ENCODE assay signal across 8 mouse cellular contexts in genomic region chr11:101070189-101070527, GRCm38 (mm10). TPM values are rescaled to one million over a fixed set of nuclear protein-coding genes. Genes with fewer than 3 reads are reported as not detected.
A peak's percentile ranks its signal among the peaks of the same experiment; 100 is the strongest.
DNase-seq lines count a peak whose midpoint lies in the region; ATAC-seq and TF ChIP-seq lines count a peak whose summit lies in the region.

No protein-coding gene starts in this region.

- H3K36me3 ChIP-seq in heart, embryonic 11.5 days (ENCODE audit: control insufficient read depth, insufficient read depth, low read length) = no peaks in the 10 kb centered on the region
- H3K36me3 ChIP-seq in ES-Bruce4 (ENCODE audit: control insufficient read depth, insufficient read depth, low read length, poor library complexity, severe bottlenecking) = no peaks in the 10 kb centered on the region
- no peaks in the 10 kb centered on the region for H3K36me3 ChIP-seq in forebrain, embryonic 16.5 days (ENCODE audit: control insufficient read depth, insufficient read depth)
- H3K36me3 ChIP-seq in macrophage (ENCODE audit: inconsistent target) = peaks cover 34% of the 10 kb centered on the region; the same call in 1 of the 2 replicates

- no peak for TF ChIP-seq POLR2A in ES-Bruce4 (IDR thresholded peaks at IDR 0.05; ENCODE audit: insufficient read depth, low read length)

- H3K9me3 ChIP-seq in heart, embryonic 11.5 days (replicated peaks; ENCODE audit: control insufficient read depth, low read length) = no peaks in the 10 kb centered on the region
- no peaks in the 10 kb centered on the region for H3K9me3 ChIP-seq in ES-Bruce4 (replicated peaks; ENCODE audit: control insufficient read depth, insufficient read depth, low read length, poor library complexity, severe bottlenecking)
- no peaks in the 10 kb centered on the region for H3K9me3 ChIP-seq in forebrain, embryonic 16.5 days (ENCODE audit: control insufficient read depth, low read length)

- WGBS in heart, embryonic 11.5 days (ENCODE audit: insufficient replicate concordance) = 1% methylated on average over 35 of the region's 36 CpGs
- WGBS in forebrain, embryonic 16.5 days = under 1% methylated on average over 36 of the region's 36 CpGs
- under 1% methylated on average over 36 of the region's 36 CpGs for WGBS in macrophage (ENCODE audit: missing documents)

- H3K4me2 ChIP-seq in heart, embryonic 11.5 days = peak overlapping the region; percentile 98
- H3K4me2 ChIP-seq in forebrain, embryonic 16.5 days (ENCODE audit: low read length) = peak overlapping the region; percentile 93

- peak overlapping the region; percentile 75 for H3K9ac ChIP-seq in heart, embryonic 11.5 days (ENCODE audit: low read depth, low read length)
- H3K9ac ChIP-seq in ES-Bruce4 (ENCODE audit: low read depth, poor library complexity, severe bottlenecking) = peak overlapping the region; percentile 77
- peak overlapping the region; percentile 88 for H3K9ac ChIP-seq in forebrain, embryonic 16.5 days (replicated peaks; ENCODE audit: low read depth, low read length)

- H3K27ac ChIP-seq in heart, embryonic 11.5 days (ENCODE audit: low read depth, low read length) = no peak overlapping the region
- H3K27ac ChIP-seq in ES-Bruce4 (ENCODE audit: insufficient read depth, low read length) (no peak overlapping the region), macrophage (peak overlapping the region; percentile 65)
- H3K27ac ChIP-seq in forebrain, embryonic 16.5 days (ENCODE audit: low read length) = peak overlapping the region; percentile 53; the same call in 1 of the 2 replicates

- peaks cover 17% of the 10 kb centered on the region; the same call in 1 of the 2 replicates for H3K79me2 ChIP-seq in macrophage (ENCODE audit: inconsistent target)

- no peaks in the 10 kb centered on the region; the same call in 1 of the 2 replicates for H3K27me3 ChIP-seq in heart, embryonic 11.5 days (ENCODE audit: control insufficient read depth, insufficient read depth, low read length)
- H3K27me3 ChIP-seq in ES-Bruce4 (ENCODE audit: control insufficient read depth, insufficient read depth, low read length, poor library complexity, severe bottlenecking) = no peaks in the 10 kb centered on the region
- H3K27me3 ChIP-seq in forebrain, embryonic 16.5 days (replicated peaks; ENCODE audit: control insufficient read depth, insufficient read depth, low read length) = no peaks in the 10 kb centered on the region

- DNase-seq in heart, postnatal 36 days = no peak
- DNase-seq in cerebellum, adult 18-20 months = no peak
- DNase-seq in layer of hippocampus, adult 9-11 months = no peak
- DNase-seq in right cerebral cortex, adult 2 months (ENCODE audit: low spot score in 2 of 2) = no peak

- peaks cover 16% of the 10 kb centered on the region for H3K4me1 ChIP-seq in heart, embryonic 11.5 days (ENCODE audit: control insufficient read depth, insufficient read depth, low read length)
- no peaks in the 10 kb centered on the region for H3K4me1 ChIP-seq in ES-Bruce4 (ENCODE audit: control insufficient read depth, insufficient read depth, low read length)
- H3K4me1 ChIP-seq in forebrain, embryonic 16.5 days (replicated peaks; ENCODE audit: control insufficient read depth, insufficient read depth, low read length) = peaks cover 22% of the 10 kb centered on the region

- peak; percentile 20; the same call in 1 of the 2 replicates for ATAC-seq in heart, embryonic 11.5 days (replicated peaks; ENCODE audit: insufficient number of reproducible peaks, low FRiP score, low TSS enrichment)
- ATAC-seq in forebrain, embryonic 16.5 days = peak; percentile 59

- peak overlapping the region; percentile 79 for H3K4me3 ChIP-seq in heart, embryonic 11.5 days (ENCODE audit: low read depth, low read length)
- H3K4me3 ChIP-seq in ES-Bruce4 (ENCODE audit: low read depth, low read length) (peak overlapping the region; percentile 81), macrophage (ENCODE audit: inconsistent target) (peak overlapping the region; percentile 70)
- peak overlapping the region; percentile 76 for H3K4me3 ChIP-seq in forebrain, embryonic 16.5 days (replicated peaks; ENCODE audit: low read length)

- TF ChIP-seq CTCF in ES-Bruce4 (IDR thresholded peaks at IDR 0.05; ENCODE audit: low read depth, low read length) = no peak

- intact Hi-C loops in heart, postnatal 36 days (cut with DNase I) = loop anchor here (1.0 kb wide), 1 partner anchor 11 kb away; no protein-coding TSS in a partner anchor

- no peak for TF ChIP-seq EP300 in ES-Bruce4 (IDR thresholded peaks at IDR 0.05; ENCODE audit: insufficient read depth, low read depth, low read length)

RNA-seq across cellular contexts. Expression of gene Naglu, which starts 0.3 kb away (rescaled TPM):
- polyA plus RNA-seq in heart, embryonic 11.5 days (2014; fragmentation: Nextera tagmentation; extraction: Ambion mirVana) = 9.6 and 13.1 TPM in 2 replicates
- 10 to 100 TPM in 1 of 2 experiments, 1 to 10 TPM in 1; 9.1 to 10.1 TPM for total RNA-seq in heart, postnatal 36 days (2021)
- 7.3 and 7.9 TPM in 2 replicates for polyA plus RNA-seq in ES-Bruce4 (2011; ENCODE audit: insufficient read depth, insufficient read length, low read depth, missing spikeins)
- 7.1 and 8.0 TPM in 2 replicates for polyA plus RNA-seq in forebrain, embryonic 16.5 days (2015; fragmentation: Nextera tagmentation; extraction: Ambion mirVana)
- total RNA-seq in macrophage (2018; cell fraction: chromatin; rRNA removed) = 10 to 100 TPM in 25 of 26 experiments, 1 to 10 TPM in 1; 8.9 to 64.4 (median 19.4) TPM
- total RNA-seq in macrophage (2018; cell fraction: cytosol; rRNA removed) = 100 to 1,000 TPM in 24 of 26 experiments, 10 to 100 TPM in 2; 92.9 to 248 (median 144) TPM
- 100 to 1,000 TPM in 25 of 26 experiments, 10 to 100 TPM in 1; 38.7 to 225 (median 159) TPM for total RNA-seq in macrophage (2018; cell fraction: nucleus; rRNA removed)
- 71.6 to 194 TPM (median 117 TPM) in 3 replicates for polyA plus RNA-seq in macrophage (2018)

RNA-seq across cellular contexts. Expression of gene Hsd17b1, which starts 8.1 kb away (rescaled TPM):
- polyA plus RNA-seq in heart, embryonic 11.5 days (2014; fragmentation: Nextera tagmentation; extraction: Ambion mirVana) = 0.11 TPM in 1 of 2 replicates, not detected in the other
- total RNA-seq in heart, postnatal 36 days (2021) = under 1 TPM; 0.46 to 0.58 TPM
- 1.0 TPM in 1 of 2 replicates, not detected in the other for polyA plus RNA-seq in ES-Bruce4 (2011; ENCODE audit: insufficient read depth, insufficient read length, low read depth, missing spikeins)
- 0.25 and 0.30 TPM in 2 replicates for polyA plus RNA-seq in forebrain, embryonic 16.5 days (2015; fragmentation: Nextera tagmentation; extraction: Ambion mirVana)
- total RNA-seq in macrophage (2018; cell fraction: chromatin; rRNA removed) = 1 to 10 TPM in 14 of 26 experiments, under 1 TPM in 6, not detected in 6; 0.59 to 8.6 (median 1.9) TPM
- total RNA-seq in macrophage (2018; cell fraction: cytosol; rRNA removed) = under 1 TPM in 20 of 26 experiments, not detected in 6; 0.09 to 0.73 (median 0.22) TPM
- total RNA-seq in macrophage (2018; cell fraction: nucleus; rRNA removed) = 1 to 10 TPM in 15 of 26 experiments, under 1 TPM in 7, not detected in 4; 0.48 to 6.4 (median 1.6) TPM
- polyA plus RNA-seq in macrophage (2018) = 0.22 to 0.84 TPM (median 0.32 TPM) in 3 replicates

RNA-seq across cellular contexts. Expression of gene Coasy, which starts 12.2 kb away (rescaled TPM):
- 29.6 and 34.3 TPM in 2 replicates for polyA plus RNA-seq in heart, embryonic 11.5 days (2014; fragmentation: Nextera tagmentation; extraction: Ambion mirVana)
- total RNA-seq in heart, postnatal 36 days (2021) = 10 to 100 TPM; 17.2 to 18.8 TPM
- polyA plus RNA-seq in ES-Bruce4 (2011; ENCODE audit: insufficient read depth, insufficient read length, low read depth, missing spikeins) (21.7 and 24.5 TPM in 2 replicates), macrophage (2018) (18.6 to 23.1 TPM (median 19.3 TPM) in 3 replicates)
- 45.9 and 48.1 TPM in 2 replicates for polyA plus RNA-seq in forebrain, embryonic 16.5 days (2015; fragmentation: Nextera tagmentation; extraction: Ambion mirVana)
- 10 to 100 TPM in 17 of 26 experiments, 1 to 10 TPM in 9; 2.1 to 38.3 (median 14.5) TPM for total RNA-seq in macrophage (2018; cell fraction: chromatin; rRNA removed)
- total RNA-seq in macrophage (2018; cell fraction: cytosol; rRNA removed) = 10 to 100 TPM; 10.3 to 24.7 (median 18.6) TPM
- total RNA-seq in macrophage (2018; cell fraction: nucleus; rRNA removed) = 10 to 100 TPM in 18 of 26 experiments, 1 to 10 TPM in 8; 4.7 to 27.9 (median 13.6) TPM

RNA-seq across cellular contexts. Expression of gene Mlx, which starts 16.9 kb away (rescaled TPM):
- 34.5 and 36.0 TPM in 2 replicates for polyA plus RNA-seq in heart, embryonic 11.5 days (2014; fragmentation: Nextera tagmentation; extraction: Ambion mirVana)
- total RNA-seq in heart, postnatal 36 days (2021) = 10 to 100 TPM; 18.8 to 23.1 TPM
- polyA plus RNA-seq in ES-Bruce4 (2011; ENCODE audit: insufficient read depth, insufficient read length, low read depth, missing spikeins) = 40.5 and 44.8 TPM in 2 replicates
- polyA plus RNA-seq in forebrain, embryonic 16.5 days (2015; fragmentation: Nextera tagmentation; extraction: Ambion mirVana) = 94.6 and 102 TPM in 2 replicates
- total RNA-seq in macrophage (2018; cell fraction: chromatin; rRNA removed) = 10 to 100 TPM in 14 of 26 experiments, 1 to 10 TPM in 12; 1.7 to 29.3 (median 11.5) TPM
- 10 to 100 TPM; 22.4 to 58.9 (median 42.9) TPM for total RNA-seq in macrophage (2018; cell fraction: cytosol; rRNA removed)
- 10 to 100 TPM in 21 of 26 experiments, 1 to 10 TPM in 5; 6.4 to 56.4 (median 22.1) TPM for total RNA-seq in macrophage (2018; cell fraction: nucleus; rRNA removed)
- 33.1 to 44.4 TPM (median 37.3 TPM) in 3 replicates for polyA plus RNA-seq in macrophage (2018)

RNA-seq across cellular contexts. Expression of gene Psmc3ip, which starts 25.1 kb away (rescaled TPM):
- polyA plus RNA-seq in heart, embryonic 11.5 days (2014; fragmentation: Nextera tagmentation; extraction: Ambion mirVana) = 23.1 and 27.5 TPM in 2 replicates
- 1 to 10 TPM; 1.9 to 4.1 TPM for total RNA-seq in heart, postnatal 36 days (2021)
- polyA plus RNA-seq in ES-Bruce4 (2011; ENCODE audit: insufficient read depth, insufficient read length, low read depth, missing spikeins) (35.1 and 35.3 TPM in 2 replicates), macrophage (2018) (0.90 to 14.7 TPM (median 3.7 TPM) in 3 replicates)
- polyA plus RNA-seq in forebrain, embryonic 16.5 days (2015; fragmentation: Nextera tagmentation; extraction: Ambion mirVana) = 37.3 and 43.6 TPM in 2 replicates
- 1 to 10 TPM in 19 of 26 experiments, under 1 TPM in 5, not detected in 2; 0.49 to 4.5 (median 2.4) TPM for total RNA-seq in macrophage (2018; cell fraction: chromatin; rRNA removed)
- 1 to 10 TPM in 22 of 26 experiments, under 1 TPM in 4; 0.62 to 3.1 (median 1.5) TPM for total RNA-seq in macrophage (2018; cell fraction: cytosol; rRNA removed)
- 1 to 10 TPM in 11 of 26 experiments, under 1 TPM in 11, not detected in 4; 0.49 to 9.9 (median 1.0) TPM for total RNA-seq in macrophage (2018; cell fraction: nucleus; rRNA removed)

Comparison
In these comparisons a context has a peak if more than half of its experiments do, and no peak if none do; other contexts are left out.
1. H3K27ac ChIP-seq: peak in forebrain, embryonic 16.5 days (single experiment) and macrophage (single experiment); none in heart, embryonic 11.5 days (single experiment) and ES-Bruce4 (single experiment).
2. Peak in every context shown above with its lines, with median percentiles within 50 percentile points of each other: H3K4me3 ChIP-seq and H3K9ac ChIP-seq.